Mouse (Mus musculus) layer of hippocampus, adult 6 months (tissue): ENCODE results near the gene Ube3b. TPM values are rescaled to one million over a fixed set of nuclear protein-coding genes. Genes with fewer than 3 reads are reported as not detected.

Source experiments
- long read RNA-seq, 2 experiments: library from polyadenylated mRNA; unstranded; transcript quantifications; one replicate each; pipeline ENCODE4 v2.0.0; 2019 to 2020
- microRNA-seq: library from miRNA; unstranded; fragments of <30 nt; microRNA quantifications from one replicate; pipeline ENCODE4 v1.2.0, GENCODE M21; 2020
- polyA plus RNA-seq: library from polyadenylated mRNA; unstranded; fragments of <200 nt; fragmentation: Nextera tagmentation; gene quantifications from 2 replicates; pipeline ENCODE4 v1.2.3, GENCODE M21; 2021

The Ube3b gene
- 46.6 and 62.0 TPM in 2 replicates for polyA plus RNA-seq
- long read RNA-seq, experiment 1, full-length matches to known transcripts = 9 of 35 reads
- long read RNA-seq, experiment 1, partial matches to known transcripts = 10 of 35 reads
- long read RNA-seq, experiment 1, other reads (novel, unspliced or antisense) = 16 of 35 reads
- long read RNA-seq, experiment 2, full-length matches to known transcripts = 57 of 105 reads
- long read RNA-seq, experiment 2, partial matches to known transcripts = 32 of 105 reads
- long read RNA-seq, experiment 2, other reads (novel, unspliced or antisense) = 16 of 105 reads

GRCm38 (mm10) chr5:114380209-114381012, at the start of gene Ube3b, which contains the start of gene Kctd10:
TSS of gene Ube3b (plus strand) at chr5:114380607.
TSS of gene Kctd10 (minus strand) at chr5:114380508.

GRCm38 (mm10) chr5:114443566-114444367, 63.4 kb downstream of the Ube3b start, which contains the start of the genes Mmab and Mvk:
TSS of gene Mmab (minus strand) at chr5:114444060.
TSS of gene Mvk (plus strand) at chr5:114444269.

Small RNAs within 50 kb of the gene (microRNA-seq; reads per million reads assigned to microRNA genes)
- not detected for gene Mir7027

Other genes with a start within 250 kb of the Ube3b start
- gene Acacb, start 234.1 kb upstream of the Ube3b start, polyA plus RNA-seq = 3.9 and 4.0 TPM in 2 replicates
- gene Foxn4, start 106.8 kb upstream of the Ube3b start, polyA plus RNA-seq = not detected in 2 replicates
- gene Myo1h, start 91.4 kb upstream of the Ube3b start, polyA plus RNA-seq = 1.4 and 1.8 TPM in 2 replicates
- gene Kctd10, start 99 bp upstream of the Ube3b start, polyA plus RNA-seq = 32.9 and 34.6 TPM in 2 replicates
- gene Mmab, start 63.5 kb downstream of the Ube3b start, polyA plus RNA-seq = 12.6 and 14.6 TPM in 2 replicates
- gene Mvk, start 63.7 kb downstream of the Ube3b start, polyA plus RNA-seq = 27.8 and 29.3 TPM in 2 replicates
- gene Fam222a, start 187.4 kb downstream of the Ube3b start, polyA plus RNA-seq = 0.46 and 0.49 TPM in 2 replicates